Mouse (Mus musculus): ENCODE data around the gene Rps5. TPM values are rescaled to one million over a fixed set of nuclear protein-coding genes. Genes with fewer than 3 reads are reported as not detected.

The Rps5 gene
- polyA plus RNA-seq, 2 experiments: 863 to 1,715 TPM

GRCm38 (mm10) chr7:12940599-12940998 is 18.5 kb downstream of the Rps5 start:
- Histone ChIP-seq H3K36me3 (replicated peaks; ENCODE audit: control insufficient read depth, insufficient read depth, low read depth) (no peaks in the 10 kb centered on the region), H3K9me3 (ENCODE audit: control insufficient read depth, low read length) (no peaks in the 10 kb centered on the region), H3K4me1 (replicated peaks; ENCODE audit: control insufficient read depth in 2 of 2, insufficient read depth in 2 of 2, low read length in 1 of 2) (no peaks in the 10 kb centered on the region), H3K4me3 (ENCODE audit: insufficient read depth in 1 of 2, low read depth in 2 of 2, low read length in 2 of 2) (no peak overlapping the region), H3K9ac (replicated peaks) (no peak overlapping the region), H3K27ac (no peak overlapping the region), H3K27me3 (ENCODE audit: control insufficient read depth, insufficient read depth, low read length) (no peaks in the 10 kb centered on the region), H3K4me2 (ENCODE audit: low read depth) (no peak overlapping the region)
- ATAC-seq (ENCODE audit: insufficient read depth): no peak
- 66% methylated on average over 4 of the region's 4 CpGs for WGBS (ENCODE audit: insufficient replicate concordance)
- TF ChIP-seq CTCF (IDR thresholded peaks at IDR 0.05; ENCODE audit: low read depth) (no peak), EP300 (IDR thresholded peaks at IDR 0.05; ENCODE audit: low read depth) (no peak)
- no peak for DNase-seq (ENCODE audit: low read depth in 3 of 3, low spot score in 3 of 3)

GRCm38 (mm10) chr7:12943488-12943887 is 21.4 kb downstream of the Rps5 start:
- no peaks in the 10 kb centered on the region for H3K36me3 ChIP-seq (replicated peaks; ENCODE audit: control insufficient read depth, insufficient read depth, low read depth)
- H3K9me3 ChIP-seq (ENCODE audit: control insufficient read depth, low read length): no peaks in the 10 kb centered on the region
- H3K27me3 ChIP-seq (ENCODE audit: control insufficient read depth, insufficient read depth, low read length): no peaks in the 10 kb centered on the region
- peaks cover 0 to under 1% of the 10 kb centered on the region in 2 experiments; a peak in 1 of 4 replicates for H3K4me1 ChIP-seq (replicated peaks; ENCODE audit: control insufficient read depth in 2 of 2, insufficient read depth in 2 of 2, low read length in 1 of 2)
- ATAC-seq (ENCODE audit: insufficient read depth): no peak
- no peak overlapping the region for H3K9ac ChIP-seq (replicated peaks)
- H3K27ac ChIP-seq: no peak overlapping the region
- DNase-seq (ENCODE audit: low read depth in 3 of 3, low spot score in 3 of 3): no peak
- H3K4me3 ChIP-seq (ENCODE audit: insufficient read depth in 1 of 2, low read depth in 2 of 2, low read length in 2 of 2): no peak overlapping the region
- peak; percentile 53 for TF ChIP-seq CTCF (IDR thresholded peaks at IDR 0.05; ENCODE audit: low read depth)
- TF ChIP-seq EP300 (IDR thresholded peaks at IDR 0.05; ENCODE audit: low read depth): no peak
- H3K4me2 ChIP-seq (ENCODE audit: low read depth): no peak overlapping the region

- H3K36me3 ChIP-seq (replicated peaks; ENCODE audit: control insufficient read depth, insufficient read depth, low read depth): no peaks in the 10 kb centered on the region
- DNase-seq (ENCODE audit: low read depth in 3 of 3, low spot score in 3 of 3): peak; percentile 98 to 99 (median 98)
- peak overlapping the region; percentile 78 to 98 for H3K4me3 ChIP-seq (ENCODE audit: insufficient read depth in 1 of 2, low read depth in 2 of 2, low read length in 2 of 2)
- H3K9me3 ChIP-seq (ENCODE audit: control insufficient read depth, low read length): no peaks in the 10 kb centered on the region
- H3K27ac ChIP-seq: peak overlapping the region; percentile 79
- peaks cover 16 to 17% of the 10 kb centered on the region in 2 experiments for H3K4me1 ChIP-seq (replicated peaks; ENCODE audit: control insufficient read depth in 2 of 2, insufficient read depth in 2 of 2, low read length in 1 of 2)
- H3K9ac ChIP-seq (replicated peaks): peak overlapping the region; percentile 89
- H3K27me3 ChIP-seq (ENCODE audit: control insufficient read depth, insufficient read depth, low read length): no peaks in the 10 kb centered on the region
- WGBS (ENCODE audit: insufficient replicate concordance): 8% methylated on average over 35 of the region's 35 CpGs
- H3K4me2 ChIP-seq (ENCODE audit: low read depth): peak overlapping the region; percentile 97
- ATAC-seq (ENCODE audit: insufficient read depth): peak; percentile 97
- TF ChIP-seq CTCF (IDR thresholded peaks at IDR 0.05; ENCODE audit: low read depth) (peak; percentile 36; the same call in 1 of the 2 replicates), EP300 (IDR thresholded peaks at IDR 0.05; ENCODE audit: low read depth) (no peak)
Measured at GRCm38 (mm10) chr7:12949032-12949871, 27.2 kb downstream of the Rps5 start.

GRCm38 (mm10) chr7:12949872-12950229 is 27.8 kb downstream of the Rps5 start:
- Histone ChIP-seq H3K27me3 (ENCODE audit: control insufficient read depth, insufficient read depth, low read length) (no peaks in the 10 kb centered on the region), H3K4me3 (ENCODE audit: insufficient read depth in 1 of 2, low read depth in 2 of 2, low read length in 2 of 2) (peak overlapping the region; percentile 78 to 98), H3K27ac (peak overlapping the region; percentile 79), H3K9ac (replicated peaks) (peak overlapping the region; percentile 89), H3K36me3 (replicated peaks; ENCODE audit: control insufficient read depth, insufficient read depth, low read depth) (no peaks in the 10 kb centered on the region), H3K4me2 (ENCODE audit: low read depth) (peak overlapping the region; percentile 97), H3K4me1 (replicated peaks; ENCODE audit: control insufficient read depth in 2 of 2, insufficient read depth in 2 of 2, low read length in 1 of 2) (peaks cover 16 to 19% of the 10 kb centered on the region in 2 experiments), H3K9me3 (ENCODE audit: control insufficient read depth, low read length) (no peaks in the 10 kb centered on the region)
- no peak for DNase-seq (ENCODE audit: low read depth in 3 of 3, low spot score in 3 of 3)
- under 1% methylated on average over 16 of the region's 16 CpGs for WGBS (ENCODE audit: insufficient replicate concordance)
- TF ChIP-seq CTCF (IDR thresholded peaks at IDR 0.05; ENCODE audit: low read depth): no peak
- no peak for TF ChIP-seq EP300 (IDR thresholded peaks at IDR 0.05; ENCODE audit: low read depth)
- peak; percentile 52 for ATAC-seq (ENCODE audit: insufficient read depth)

GRCm38 (mm10) chr7:12954896-12955295 is 32.8 kb downstream of the Rps5 start:
- no peak for DNase-seq (ENCODE audit: low read depth in 3 of 3, low spot score in 3 of 3)
- TF ChIP-seq CTCF (IDR thresholded peaks at IDR 0.05; ENCODE audit: low read depth): peak; percentile 53
- TF ChIP-seq EP300 (IDR thresholded peaks at IDR 0.05; ENCODE audit: low read depth): no peak
- H3K36me3 ChIP-seq (replicated peaks; ENCODE audit: control insufficient read depth, insufficient read depth, low read depth): no peaks in the 10 kb centered on the region
- H3K9me3 ChIP-seq (ENCODE audit: control insufficient read depth, low read length): no peaks in the 10 kb centered on the region
- no peaks in the 10 kb centered on the region for H3K27me3 ChIP-seq (ENCODE audit: control insufficient read depth, insufficient read depth, low read length)
- ATAC-seq (ENCODE audit: insufficient read depth): peak; percentile 57; the same call in 1 of the 2 replicates
- 11% methylated on average over 3 of the region's 3 CpGs for WGBS (ENCODE audit: insufficient replicate concordance)
- H3K4me1 ChIP-seq (replicated peaks; ENCODE audit: control insufficient read depth in 2 of 2, insufficient read depth in 2 of 2, low read length in 1 of 2): peaks cover 8 to 14% of the 10 kb centered on the region in 2 experiments
- no peak overlapping the region for H3K27ac ChIP-seq
- H3K4me3 ChIP-seq (ENCODE audit: insufficient read depth in 1 of 2, low read depth in 2 of 2, low read length in 2 of 2): no peak overlapping the region
- no peak overlapping the region for H3K4me2 ChIP-seq (ENCODE audit: low read depth)
- H3K9ac ChIP-seq (replicated peaks): no peak overlapping the region

Data from liver, embryonic 14.5 days (tissue).